8 mouse cellular contexts compared by ENCODE assay signal in the genomic region with DNA sequence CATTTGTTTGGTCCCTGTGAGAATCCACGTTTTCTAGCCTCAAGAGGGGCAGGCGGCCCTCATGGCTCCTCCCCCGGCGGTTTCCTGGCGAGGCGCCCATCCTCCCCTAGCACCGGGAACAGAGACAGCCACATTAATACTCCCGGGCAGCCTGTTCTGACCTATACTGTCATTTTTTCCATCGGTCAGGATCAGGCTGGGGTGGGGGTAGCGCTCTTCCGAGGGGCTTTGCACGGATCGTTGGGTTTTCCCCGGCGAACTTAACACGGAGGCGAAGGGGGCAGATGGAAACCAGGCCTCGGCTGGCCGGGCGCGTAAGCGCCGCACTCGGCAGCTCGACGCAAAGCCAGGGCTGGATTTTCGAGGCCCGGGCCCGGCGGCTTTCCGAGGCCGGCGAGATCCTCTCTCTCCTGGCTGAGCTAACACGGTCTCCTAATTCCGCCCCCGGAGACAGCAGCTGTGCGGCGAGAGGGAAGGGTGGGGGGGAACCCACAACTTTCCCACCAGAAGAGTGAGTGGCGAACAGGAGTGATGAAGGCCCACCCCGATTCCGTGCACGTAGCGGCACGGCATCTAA. TPM values are rescaled to one million over a fixed set of nuclear protein-coding genes. Genes with fewer than 3 reads are reported as not detected.
DNase-seq lines count a peak whose midpoint lies in the region; ATAC-seq lines count a peak whose summit lies in the region.

No protein-coding gene starts in this region.

- ATAC-seq in hindbrain, embryonic 13.5 days (ENCODE audit: low FRiP score), result peak; percentile 57
- peak; percentile 62 for ATAC-seq in limb, embryonic 13.5 days (ENCODE audit: low FRiP score, low read depth)
- ATAC-seq in midbrain, embryonic 12.5 days (ENCODE audit: low FRiP score, low read depth), result peak; percentile 52

- peaks cover 74% of the 10 kb centered on the region for H3K27me3 ChIP-seq in hindbrain, embryonic 13.5 days
- H3K27me3 ChIP-seq in limb, embryonic 13.5 days, result peaks cover 73% of the 10 kb centered on the region
- H3K27me3 ChIP-seq in midbrain, embryonic 12.5 days, result peaks cover 75% of the 10 kb centered on the region

- H3K9ac ChIP-seq in hindbrain, embryonic 13.5 days, result peak overlapping the region; percentile 53
- peak overlapping the region; percentile 54 for H3K9ac ChIP-seq in limb, embryonic 13.5 days
- H3K9ac ChIP-seq in midbrain, embryonic 12.5 days (replicated peaks), result no peak overlapping the region; the same call in 1 of the 2 replicates

- WGBS in hindbrain, embryonic 13.5 days, result 3% methylated on average over 44 of the region's 44 CpGs
- WGBS in limb, embryonic 13.5 days, result 1% methylated on average over 42 of the region's 44 CpGs
- 9% methylated on average over 44 of the region's 44 CpGs for WGBS in midbrain, embryonic 12.5 days

- peaks cover 42% of the 10 kb centered on the region for H3K4me1 ChIP-seq in hindbrain, embryonic 13.5 days (replicated peaks)
- peaks cover 34% of the 10 kb centered on the region for H3K4me1 ChIP-seq in limb, embryonic 13.5 days
- H3K4me1 ChIP-seq in midbrain, embryonic 12.5 days, result peaks cover 29% of the 10 kb centered on the region

- no peaks in the 10 kb centered on the region for H3K9me3 ChIP-seq in hindbrain, embryonic 13.5 days
- no peaks in the 10 kb centered on the region for H3K9me3 ChIP-seq in limb, embryonic 13.5 days
- H3K9me3 ChIP-seq in midbrain, embryonic 12.5 days, result no peaks in the 10 kb centered on the region

- H3K4me2 ChIP-seq in hindbrain, embryonic 13.5 days, result peak overlapping the region; percentile 61
- peak overlapping the region; percentile 64 for H3K4me2 ChIP-seq in limb, embryonic 13.5 days (replicated peaks)
- peak overlapping the region; percentile 61 for H3K4me2 ChIP-seq in midbrain, embryonic 12.5 days (replicated peaks)

- peak; percentile 7 to 25 for DNase-seq in layer of hippocampus, adult 18-20 months (ENCODE audit: low spot score in 2 of 2)
- DNase-seq in layer of hippocampus, adult 11-12 months (ENCODE audit: low spot score), result no peak
- peak; percentile 77 for DNase-seq in adrenal gland, postnatal 25 days
- DNase-seq in gastrocnemius, adult 18-20 months (ENCODE audit: low spot score), result peak; percentile 36
- peak; percentile 37 to 64 for DNase-seq in thymus, adult 18-20 months

- peak overlapping the region; percentile 45 for H3K4me3 ChIP-seq in hindbrain, embryonic 13.5 days
- peak overlapping the region; percentile 49 for H3K4me3 ChIP-seq in limb, embryonic 13.5 days
- peak overlapping the region; percentile 27 for H3K4me3 ChIP-seq in midbrain, embryonic 12.5 days

- peak overlapping the region; percentile 50 for H3K27ac ChIP-seq in hindbrain, embryonic 13.5 days
- H3K27ac ChIP-seq in limb, embryonic 13.5 days, result peak overlapping the region; percentile 69
- H3K27ac ChIP-seq in midbrain, embryonic 12.5 days (replicated peaks), result peak overlapping the region; percentile 61

- no peaks in the 10 kb centered on the region for H3K36me3 ChIP-seq in hindbrain, embryonic 13.5 days
- no peaks in the 10 kb centered on the region for H3K36me3 ChIP-seq in limb, embryonic 13.5 days
- H3K36me3 ChIP-seq in midbrain, embryonic 12.5 days, result no peaks in the 10 kb centered on the region

RNA-seq across cellular contexts. Expression of a gene that starts 1.8 kb away (rescaled TPM):
- 10 to 100 TPM; 20.8 to 20.9 TPM for total RNA-seq in layer of hippocampus, adult 18-20 months (2021)
- total RNA-seq in adrenal gland, postnatal 25 days (2021), result 22.0 and 22.7 TPM in 2 replicates
- 10 to 100 TPM; 13.4 to 18.4 TPM for total RNA-seq in gastrocnemius, adult 18-20 months (2021)
- polyA plus RNA-seq in hindbrain, embryonic 13.5 days (2015; fragmentation: Nextera tagmentation; extraction: Ambion mirVana), result 17.8 and 18.1 TPM in 2 replicates
- 16.8 and 17.8 TPM in 2 replicates for polyA plus RNA-seq in limb, embryonic 13.5 days (2015; fragmentation: Nextera tagmentation; extraction: Ambion mirVana)
- polyA plus RNA-seq in midbrain, embryonic 12.5 days (2016; fragmentation: Nextera tagmentation; extraction: Ambion mirVana), result 26.3 and 31.2 TPM in 2 replicates
